Mouse (Mus musculus): Measurements from ENCODE around the gene Gpt2. TPM values are rescaled to one million over a fixed set of nuclear protein-coding genes. Genes with fewer than 3 reads are reported as not detected.

Gpt2 gene
- total RNA-seq (2021): 100 to 1,000 TPM; 203 to 433 TPM
- long read RNA-seq, experiment 1, transcript Gpt2-201 (12 exons, 3,639 nt): major isoform, 227 of 377 reads
- long read RNA-seq, experiment 1, partial matches to known transcripts: 31 of 377 reads
- long read RNA-seq, experiment 1, other reads (novel, unspliced or antisense): 116 of 377 reads
- long read RNA-seq, experiment 2, transcript Gpt2-201 (12 exons, 3,639 nt): major isoform, 321 of 702 reads
- long read RNA-seq, experiment 2, partial matches to known transcripts: 57 of 702 reads
- long read RNA-seq, experiment 2, other reads (novel, unspliced or antisense): 319 of 702 reads

DNA sequence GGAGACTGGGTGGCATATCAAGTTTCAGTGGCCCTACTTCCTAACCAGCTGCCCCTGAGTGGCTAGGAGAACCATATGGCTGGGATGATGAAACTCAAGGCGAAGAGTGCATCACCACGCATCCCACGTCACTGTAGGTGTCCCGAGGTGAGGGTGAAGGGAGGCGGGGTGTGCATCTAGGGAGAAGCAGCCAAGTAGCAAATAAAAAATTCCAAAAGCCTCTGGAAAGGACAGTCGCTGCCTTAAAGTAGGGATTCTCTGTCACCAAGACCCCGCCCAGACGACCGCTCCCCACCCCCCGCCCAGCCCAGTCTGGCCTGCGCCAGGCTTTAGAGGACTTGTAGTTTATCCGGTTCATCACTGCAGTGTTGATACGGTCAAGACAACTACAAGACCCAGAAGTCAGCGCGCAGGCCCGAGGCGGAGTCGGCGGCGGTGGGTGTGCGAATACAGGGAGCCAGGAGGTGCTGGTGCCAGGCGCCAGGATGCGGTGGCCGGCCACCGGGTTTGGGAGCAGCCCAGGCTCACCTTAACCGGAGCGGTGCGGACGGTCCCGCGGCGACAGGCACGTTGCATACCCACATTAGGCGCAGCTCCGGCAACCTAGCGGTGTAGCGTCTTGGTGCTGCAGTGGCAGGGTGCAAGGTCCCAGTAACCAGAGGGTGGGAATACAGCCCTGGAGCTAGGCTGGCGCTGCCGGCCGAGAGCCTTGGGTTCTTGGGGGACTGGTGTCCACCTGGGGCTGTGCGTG, at the start of gene Gpt2:
Gene Gpt2 (plus strand): TSS at position 452 of the 751 bp plus-strand sequence.
- Histone ChIP-seq H3K4me3 (peak within 1 kb of the TSS; percentile 98), H3K27ac (peak within 1 kb of the TSS; percentile 93)
- intact Hi-C loops (cut with DNase I): loop anchor here (2.0 kb wide), 2 partner anchors 27 to 31 kb away; no protein-coding TSS in a partner anchor
- DNase-seq: peak; percentile 97
- TF ChIP-seq CTCF (IDR thresholded peaks at IDR 0.05): no peak; the same call in 1 of the 2 replicates

DNA sequence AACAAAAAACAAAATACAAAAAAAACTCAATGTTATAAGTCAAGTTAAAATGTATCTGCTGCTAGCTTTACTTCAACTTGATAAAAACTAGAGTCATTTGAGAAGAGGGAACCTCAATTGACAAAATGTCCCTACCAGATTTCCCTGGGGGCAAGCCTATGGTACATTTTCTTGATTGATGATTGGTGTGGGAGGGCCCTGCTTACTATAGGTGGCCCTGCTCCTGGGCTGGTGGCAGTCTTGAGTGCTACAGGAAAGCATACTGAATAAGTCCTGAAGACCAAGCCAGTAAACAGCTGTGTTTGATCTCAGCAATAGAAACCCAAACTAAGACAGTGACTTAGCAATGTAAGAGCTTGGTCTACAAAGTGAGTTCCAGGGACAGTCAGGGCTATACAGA, 48.3 kb upstream of the Gpt2 start:
- TF ChIP-seq CTCF (IDR thresholded peaks at IDR 0.05): no peak
- Histone ChIP-seq H3K4me3 (no peak overlapping the region), H3K27ac (no peak overlapping the region)
- no peak for DNase-seq
- intact Hi-C loops (cut with DNase I): no loop called here

DNA sequence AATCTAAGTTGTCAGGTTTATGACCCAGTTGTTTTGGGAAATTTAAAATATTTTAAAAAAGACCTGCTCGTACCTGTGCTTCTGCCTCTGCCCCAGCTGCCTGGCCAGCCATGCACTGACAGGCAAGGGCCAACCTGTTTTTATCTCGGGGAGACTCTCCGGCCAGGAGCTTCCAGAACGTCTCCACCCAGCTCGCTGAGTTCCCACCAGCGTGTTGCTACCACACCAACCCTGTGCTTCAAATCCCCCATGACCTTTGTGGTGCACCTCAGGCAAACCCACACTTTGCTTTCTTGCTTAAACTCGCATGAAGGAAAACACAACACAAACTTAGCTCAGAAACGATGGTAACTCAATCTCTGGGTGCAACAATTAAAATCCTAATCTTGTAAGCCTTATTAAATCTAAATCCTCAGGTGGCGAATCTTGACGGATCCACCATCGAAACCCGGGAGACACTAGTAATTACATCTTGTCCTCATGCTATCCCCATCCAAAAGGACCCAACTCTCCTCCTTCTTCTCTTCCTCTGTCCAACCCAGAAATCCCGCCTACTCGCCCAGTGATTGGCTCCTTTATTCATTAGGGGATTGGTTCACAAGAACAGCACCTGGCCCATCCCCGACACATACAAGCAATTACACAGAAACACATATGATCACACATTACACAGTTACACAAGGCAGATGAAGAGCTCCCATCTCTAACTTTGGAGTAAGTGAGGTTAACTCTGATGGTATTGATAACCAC, 46.3 kb upstream of the Gpt2 start:
- intact Hi-C loops (cut with DNase I): no loop called here
- H3K27ac ChIP-seq: no peak overlapping the region
- TF ChIP-seq CTCF (IDR thresholded peaks at IDR 0.05): no peak
- H3K4me3 ChIP-seq: no peak overlapping the region
- DNase-seq: no peak

DNA sequence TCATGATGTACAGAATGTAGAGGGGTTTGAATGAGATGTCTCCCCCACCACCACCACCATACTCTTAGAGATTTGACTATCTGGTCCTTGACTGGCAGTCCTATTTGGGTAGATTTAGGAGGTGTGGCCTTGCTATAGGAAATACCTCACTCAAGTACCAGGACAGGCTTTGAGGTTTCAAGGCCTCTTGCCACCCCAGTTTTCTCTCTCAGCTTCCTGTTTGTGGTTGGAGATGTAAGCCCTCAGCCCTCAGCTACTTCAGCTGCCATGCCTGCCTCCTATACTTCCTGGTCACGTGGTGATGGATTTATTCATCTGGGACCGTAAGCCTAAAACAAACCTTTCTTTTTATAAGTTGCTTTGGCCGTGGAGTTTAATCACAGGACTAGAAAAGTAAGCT, 42.0 kb upstream of the Gpt2 start:
- intact Hi-C loops (cut with DNase I): no loop called here
- DNase-seq: no peak
- H3K4me3 ChIP-seq: no peak overlapping the region
- no peak for TF ChIP-seq CTCF (IDR thresholded peaks at IDR 0.05)
- no peak overlapping the region for H3K27ac ChIP-seq

DNA sequence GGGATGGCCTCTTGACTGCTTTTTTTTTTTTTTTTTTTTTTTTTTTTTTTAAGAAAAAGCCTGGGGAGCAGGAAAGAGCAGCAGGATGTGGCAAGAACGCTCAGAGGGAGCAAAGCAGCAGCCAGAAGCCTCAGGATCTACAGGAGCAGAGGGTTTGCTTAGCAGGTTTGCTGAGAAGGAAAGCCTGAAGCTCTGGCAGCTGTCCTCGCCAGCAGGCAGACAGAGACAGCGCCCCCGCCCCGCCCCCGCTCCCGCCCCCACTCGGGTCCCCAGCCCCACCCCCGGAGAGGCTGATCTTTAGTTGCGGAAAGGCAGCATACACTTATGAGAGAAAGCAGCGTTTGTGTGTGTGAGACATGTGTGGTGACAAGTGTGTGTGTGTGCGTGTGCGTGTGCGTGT, 40.0 kb upstream of the Gpt2 start:
- H3K27ac ChIP-seq: no peak overlapping the region
- intact Hi-C loops (cut with DNase I): no loop called here
- DNase-seq: peak; percentile 22
- 0 out of 2 replicates have a peak overlapping the region, but pooled peaks have one; percentile 24 for H3K4me3 ChIP-seq
- TF ChIP-seq CTCF (IDR thresholded peaks at IDR 0.05): no peak

DNA sequence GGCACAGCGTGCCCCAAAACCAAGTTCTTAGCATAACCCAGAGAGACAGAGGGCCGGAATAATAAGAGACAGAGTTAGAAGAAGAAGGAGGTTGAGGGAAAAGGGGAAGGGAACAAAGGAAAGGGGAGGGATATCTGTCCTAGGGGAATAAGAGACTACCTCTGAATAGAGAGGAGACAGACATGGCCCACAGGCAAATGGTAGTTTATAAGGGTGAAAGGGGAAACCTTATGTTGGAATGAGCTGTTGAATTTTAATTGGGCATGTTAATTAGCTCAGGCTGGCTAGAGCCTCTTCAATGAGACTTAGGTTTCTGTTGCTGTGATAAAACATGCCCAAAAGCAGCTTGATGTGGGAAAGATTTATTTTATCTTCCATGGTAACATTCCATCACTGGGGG, 39.1 kb upstream of the Gpt2 start:
- Histone ChIP-seq H3K27ac (no peak overlapping the region), H3K4me3 (no peak overlapping the region)
- DNase-seq: no peak
- no peak for TF ChIP-seq CTCF (IDR thresholded peaks at IDR 0.05)
- intact Hi-C loops (cut with DNase I): no loop called here

DNA sequence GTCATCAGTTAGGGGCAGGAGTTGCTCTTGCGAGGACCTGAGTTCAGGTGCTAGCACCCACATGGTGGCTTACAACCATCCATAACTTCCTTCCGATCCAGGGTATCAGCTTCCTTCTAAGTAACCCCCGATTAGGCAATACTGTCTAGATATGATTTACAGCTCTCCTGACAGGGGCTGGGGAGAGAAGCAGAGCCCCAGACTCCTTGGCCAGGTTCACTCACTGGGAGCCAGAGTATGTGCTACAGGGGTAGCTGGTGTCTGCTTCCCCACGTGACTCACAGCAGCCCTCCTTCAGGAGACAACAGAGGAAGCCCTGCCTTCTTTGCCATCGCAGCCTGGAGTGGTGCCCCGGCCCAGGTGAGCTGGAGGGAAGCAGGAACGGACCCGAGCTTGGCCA, 37.6 kb upstream of the Gpt2 start:
- intact Hi-C loops (cut with DNase I): loop anchor here (5.0 kb wide), 1 partner anchor 148 kb away; no protein-coding TSS in a partner anchor
- no peak for DNase-seq
- H3K27ac ChIP-seq: no peak overlapping the region
- TF ChIP-seq CTCF (IDR thresholded peaks at IDR 0.05): no peak
- no peak overlapping the region for H3K4me3 ChIP-seq

DNA sequence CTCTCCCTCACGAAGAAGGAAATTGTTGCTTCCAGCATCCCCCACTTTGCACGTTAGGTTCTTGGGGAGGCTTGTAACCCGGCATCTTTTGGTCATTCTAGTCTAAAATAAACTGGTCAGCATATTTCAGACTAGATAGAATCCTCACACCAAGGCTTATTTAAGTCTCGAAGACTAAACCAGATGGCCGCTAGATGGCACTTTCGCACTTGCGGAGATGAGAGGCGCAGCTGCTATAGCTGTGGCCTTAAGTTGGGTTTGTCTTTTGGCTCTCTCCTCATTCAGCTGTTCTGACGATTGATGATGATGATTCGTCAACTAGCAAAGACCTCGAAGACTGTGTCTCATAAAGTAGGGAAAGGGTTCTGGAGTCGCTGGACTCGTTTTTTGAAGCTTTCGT, 35.8 kb upstream of the Gpt2 start:
- TF ChIP-seq CTCF (IDR thresholded peaks at IDR 0.05): peak; percentile 75
- Histone ChIP-seq H3K27ac (peak overlapping the region; percentile 61; the same call in 1 of the 2 replicates), H3K4me3 (no peak overlapping the region)
- DNase-seq: peak; percentile 79
- intact Hi-C loops (cut with DNase I): loop anchor here (1.0 to 5.0 kb wide), 3 partner anchors 70 to 209 kb away; no protein-coding TSS in a partner anchor

DNA sequence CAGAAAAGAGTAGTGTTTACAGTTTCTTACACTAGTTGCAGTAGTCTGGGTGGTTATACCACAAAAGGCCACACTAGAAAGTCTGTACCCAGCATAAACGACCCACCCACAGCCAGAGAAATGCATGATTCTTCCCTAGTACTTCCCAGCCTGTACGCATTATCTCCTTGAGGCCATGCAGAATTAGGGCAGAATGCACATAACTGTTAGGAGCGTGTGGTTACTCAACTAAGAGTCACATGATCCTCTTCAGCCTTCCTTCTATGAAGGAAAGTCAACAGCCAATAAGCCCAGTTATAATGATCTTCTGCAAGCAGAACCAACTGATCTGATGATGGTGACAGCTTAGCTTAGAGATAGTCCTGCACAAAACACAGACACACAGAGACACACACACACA, 32.8 kb upstream of the Gpt2 start:
- no peak for TF ChIP-seq CTCF (IDR thresholded peaks at IDR 0.05)
- intact Hi-C loops (cut with DNase I): loop anchor here (5.0 kb wide), 1 partner anchor 143 kb away; no protein-coding TSS in a partner anchor
- no peak overlapping the region for H3K4me3 ChIP-seq
- no peak overlapping the region for H3K27ac ChIP-seq
- no peak for DNase-seq

DNA sequence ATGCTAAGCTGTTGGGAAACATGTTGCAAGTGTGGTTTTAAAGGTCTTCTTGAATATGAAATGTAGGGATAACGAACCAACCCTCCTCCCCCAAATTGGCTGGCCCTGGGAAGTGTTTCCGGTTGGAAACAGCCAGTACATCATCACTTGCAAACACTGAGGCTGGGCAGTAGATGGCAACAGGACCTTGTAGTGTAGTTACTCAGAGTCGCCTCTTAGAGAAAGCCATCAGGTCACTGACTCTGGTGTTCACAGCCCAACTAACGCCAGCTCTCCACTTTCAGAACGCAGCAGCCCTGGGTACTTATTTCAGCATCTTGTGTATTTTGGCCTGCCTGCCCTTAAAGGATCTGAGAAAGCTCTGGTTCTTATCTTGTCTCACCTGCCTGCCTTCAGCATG, 31.6 kb upstream of the Gpt2 start:
- intact Hi-C loops (cut with DNase I): no loop called here
- H3K4me3 ChIP-seq: peak overlapping the region; percentile 35; the same call in 1 of the 2 replicates
- TF ChIP-seq CTCF (IDR thresholded peaks at IDR 0.05): peak; percentile 66
- DNase-seq: peak; percentile 49
- peak overlapping the region; percentile 88 for H3K27ac ChIP-seq

DNA sequence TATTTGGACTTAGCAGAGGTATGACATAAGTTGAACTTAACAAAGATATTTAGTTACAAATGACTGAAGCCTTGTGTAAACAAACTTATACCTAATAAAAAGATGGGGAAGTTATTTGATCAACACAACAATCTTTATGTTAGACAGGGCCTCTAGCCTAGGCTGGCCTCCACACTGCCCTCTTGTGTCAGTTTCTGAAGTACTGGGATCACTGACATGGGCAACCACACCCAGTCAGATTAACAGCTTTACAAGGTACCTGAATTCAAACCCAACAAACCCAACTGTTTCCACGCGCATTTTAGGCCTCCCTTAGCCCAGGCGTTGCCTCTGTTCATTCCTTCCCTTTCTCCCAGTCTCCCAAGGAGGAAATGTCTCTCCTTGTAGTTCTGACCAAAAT, 31.0 kb upstream of the Gpt2 start:
- DNase-seq: peak; percentile 30

DNA sequence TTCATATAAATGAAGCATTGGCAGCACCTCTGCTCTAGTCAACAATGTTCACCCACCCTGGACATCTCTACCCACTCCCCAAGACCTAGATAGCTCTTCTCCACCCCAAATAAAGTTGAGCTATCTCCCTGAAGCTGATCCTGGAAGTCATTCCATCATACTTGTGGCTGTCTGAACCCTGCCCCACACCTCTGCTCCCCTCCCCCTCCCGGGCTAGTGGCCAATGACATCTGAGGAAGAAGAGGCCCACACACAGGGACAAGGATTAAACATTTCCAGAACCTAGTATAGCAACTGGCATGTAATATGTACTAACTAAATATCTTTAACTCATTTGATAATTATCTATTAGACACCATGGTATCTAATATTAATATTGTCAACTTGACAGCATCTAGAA, 29.9 kb upstream of the Gpt2 start:
- no peak overlapping the region for H3K4me3 ChIP-seq
- DNase-seq: peak; percentile 41
- intact Hi-C loops (cut with DNase I): no loop called here
- peak overlapping the region; percentile 88 for H3K27ac ChIP-seq
- TF ChIP-seq CTCF (IDR thresholded peaks at IDR 0.05): no peak

More for the DNA sequence above, 31.0 kb upstream of the Gpt2 start:
- peak; percentile 53 for TF ChIP-seq CTCF (IDR thresholded peaks at IDR 0.05)
- intact Hi-C loops (cut with DNase I): no loop called here
- Histone ChIP-seq H3K4me3 (no peak overlapping the region), H3K27ac (peak overlapping the region; percentile 88)
